ENCODE assay signal across 15 mouse cellular contexts in the genomic region with DNA sequence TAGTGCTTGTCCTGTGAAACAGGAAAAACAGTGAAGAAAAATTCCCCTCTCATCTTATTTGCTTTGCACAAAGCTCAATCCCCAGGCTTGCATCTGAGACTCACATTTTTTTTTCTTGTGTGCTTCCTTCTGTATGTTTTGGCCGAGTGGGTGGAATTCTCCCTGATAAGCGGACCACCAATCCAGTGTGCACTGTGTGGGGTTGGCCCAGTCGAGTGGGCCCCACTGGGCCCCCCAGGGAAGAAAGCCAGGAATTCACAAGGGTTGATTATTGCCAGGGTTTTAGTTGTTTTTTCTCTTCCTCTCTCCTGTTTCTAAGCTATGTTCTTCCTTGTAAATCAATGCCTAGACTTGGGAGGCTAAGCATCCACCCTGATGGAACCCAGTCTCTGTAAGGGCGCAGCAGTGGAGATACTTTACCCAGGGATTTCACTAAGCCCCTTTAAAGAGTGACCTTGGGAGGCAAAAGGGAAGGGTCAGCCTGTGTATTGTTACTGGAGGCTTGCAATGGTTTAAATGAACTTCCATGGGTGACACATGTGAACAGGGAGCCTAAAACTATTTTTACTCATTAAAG.
DNase-seq lines count a peak whose midpoint lies in the region; ATAC-seq and TF ChIP-seq lines count a peak whose summit lies in the region.
"Had no signal": no experiment of that assay in that cellular context is flagged by ENCODE, and none has a peak within 500 bp of the region (broad histone marks: within the 10 kb centered on the region; RNA-seq: fewer than 3 reads in every experiment).

No protein-coding gene starts in this region.

- TF ChIP-seq EP300 in liver, postnatal 0 days (IDR thresholded peaks at IDR 0.05; ENCODE audit: low read depth): no peak

- H3K4me1 ChIP-seq in lung, embryonic 16.5 days (replicated peaks; ENCODE audit: control insufficient read depth, insufficient read depth, low read length): peaks cover 55% of the 10 kb centered on the region
- peaks cover 8% of the 10 kb centered on the region; the same call in 1 of the 2 replicates for H3K4me1 ChIP-seq in heart, embryonic 16.5 days (ENCODE audit: control insufficient read depth, insufficient read depth, low read length)
- H3K4me1 ChIP-seq in liver, postnatal 0 days (ENCODE audit: insufficient read depth): no peaks in the 10 kb centered on the region

- TF ChIP-seq CTCF in liver, postnatal 0 days (IDR thresholded peaks at IDR 0.05; ENCODE audit: low read depth): no peak

- intact Hi-C loops in left cerebral cortex, postnatal 36 days (cut with DNase I): no loop called here

- H3K27ac ChIP-seq in lung, embryonic 16.5 days (ENCODE audit: low read length): peak overlapping the region; percentile 70
- peak overlapping the region; percentile 60 for H3K27ac ChIP-seq in heart, embryonic 16.5 days (ENCODE audit: low read length)
- H3K27ac ChIP-seq in liver, postnatal 0 days (ENCODE audit: low read depth): 0 out of 2 replicates have a peak overlapping the region, but pooled peaks have one; percentile 16
- H3K27ac ChIP-seq: hindbrain, embryonic 14.5 days; neural tube, embryonic 15.5 days had no signal

- no peaks in the 10 kb centered on the region for H3K27me3 ChIP-seq in lung, embryonic 16.5 days (ENCODE audit: control insufficient read depth, insufficient read depth, low read depth, low read length)
- H3K27me3 ChIP-seq in heart, embryonic 16.5 days (ENCODE audit: control insufficient read depth, insufficient read depth, low read length): no peaks in the 10 kb centered on the region
- no peaks in the 10 kb centered on the region for H3K27me3 ChIP-seq in liver, postnatal 0 days (ENCODE audit: insufficient read depth, low read length)
- H3K27me3 ChIP-seq: neural tube, embryonic 15.5 days had no signal

- H3K9ac ChIP-seq in lung, embryonic 16.5 days (ENCODE audit: low read length): no peak overlapping the region
- no peak overlapping the region for H3K9ac ChIP-seq in heart, embryonic 16.5 days (ENCODE audit: low read length)
- H3K9ac ChIP-seq in liver, postnatal 0 days (replicated peaks): no peak overlapping the region
- H3K9ac ChIP-seq: hindbrain, embryonic 14.5 days; neural tube, embryonic 15.5 days had no signal

- peak; percentile 70 for ATAC-seq in lung, embryonic 16.5 days (ENCODE audit: low read depth)
- peak; percentile 79 for ATAC-seq in heart, embryonic 16.5 days (replicated peaks; ENCODE audit: extremely low read depth, insufficient read depth, low FRiP score)
- no peak for ATAC-seq in liver, postnatal 0 days

- no peaks in the 10 kb centered on the region for H3K9me3 ChIP-seq in lung, embryonic 16.5 days (ENCODE audit: control insufficient read depth, low read length)
- H3K9me3 ChIP-seq in heart, embryonic 16.5 days (replicated peaks; ENCODE audit: control insufficient read depth, low read length): no peaks in the 10 kb centered on the region
- H3K9me3 ChIP-seq in liver, postnatal 0 days (ENCODE audit: low read length): no peaks in the 10 kb centered on the region
- H3K9me3 ChIP-seq: neural tube, embryonic 15.5 days had no signal

- no peak overlapping the region for H3K4me3 ChIP-seq in lung, embryonic 16.5 days (ENCODE audit: low read length)
- no peak overlapping the region for H3K4me3 ChIP-seq in heart, embryonic 16.5 days (ENCODE audit: low read length)
- no peak overlapping the region for H3K4me3 ChIP-seq in liver, postnatal 0 days (ENCODE audit: low read depth, low read length)
- H3K4me3 ChIP-seq: neural tube, embryonic 15.5 days had no signal

- WGBS in lung, embryonic 16.5 days: 22% methylated on average over 4 of the region's 4 CpGs
- WGBS in heart, embryonic 16.5 days: 60% methylated on average over 4 of the region's 4 CpGs
- 58% methylated on average over 4 of the region's 4 CpGs for WGBS in liver, postnatal 0 days (ENCODE audit: insufficient replicate concordance)

- no peaks in the 10 kb centered on the region for H3K36me3 ChIP-seq in lung, embryonic 16.5 days (ENCODE audit: control insufficient read depth, insufficient read depth, low read length)
- no peaks in the 10 kb centered on the region for H3K36me3 ChIP-seq in heart, embryonic 16.5 days (ENCODE audit: control insufficient read depth, insufficient read depth)
- no peaks in the 10 kb centered on the region for H3K36me3 ChIP-seq in liver, postnatal 0 days (replicated peaks; ENCODE audit: insufficient read depth, low read length)
- H3K36me3 ChIP-seq: neural tube, embryonic 15.5 days had no signal

- peak; percentile 24 for DNase-seq in adrenal gland, postnatal 10 days
- DNase-seq in adrenal gland, postnatal 4 days (ENCODE audit: low spot score in 2 of 2): no peak
- no peak for DNase-seq in lung, postnatal 14 days
- no peak for DNase-seq in liver, postnatal 0 days
- DNase-seq in spleen, postnatal 10 days (ENCODE audit: low spot score in 2 of 2): no peak
- DNase-seq in left cerebral cortex, postnatal 36 days (ENCODE audit: low spot score in 2 of 2): no peak
- DNase-seq: adrenal gland, postnatal 14 days; cerebellum, adult 11-12 months; embryo, embryonic 11 days; left cerebral cortex, postnatal 4 days; thymus, adult 18-20 months had no signal

- H3K4me2 ChIP-seq in lung, embryonic 16.5 days (ENCODE audit: low read depth, low read length): no peak overlapping the region
- no peak overlapping the region for H3K4me2 ChIP-seq in heart, embryonic 16.5 days (ENCODE audit: low read depth, low read length)
- H3K4me2 ChIP-seq in liver, postnatal 0 days (ENCODE audit: low read depth, low read length): no peak overlapping the region
- H3K4me2 ChIP-seq: hindbrain, embryonic 14.5 days; neural tube, embryonic 15.5 days had no signal

Comparison
In these comparisons a context has a peak if more than half of its experiments do, and no peak if none do; other contexts are left out.
1. H3K27ac ChIP-seq: peak in every context shown above with its lines; median percentile 70 in lung, embryonic 16.5 days; 60 in heart, embryonic 16.5 days; 16 in liver, postnatal 0 days.